Mouse (Mus musculus): ENCODE data around the gene Gm49322.

DNA sequence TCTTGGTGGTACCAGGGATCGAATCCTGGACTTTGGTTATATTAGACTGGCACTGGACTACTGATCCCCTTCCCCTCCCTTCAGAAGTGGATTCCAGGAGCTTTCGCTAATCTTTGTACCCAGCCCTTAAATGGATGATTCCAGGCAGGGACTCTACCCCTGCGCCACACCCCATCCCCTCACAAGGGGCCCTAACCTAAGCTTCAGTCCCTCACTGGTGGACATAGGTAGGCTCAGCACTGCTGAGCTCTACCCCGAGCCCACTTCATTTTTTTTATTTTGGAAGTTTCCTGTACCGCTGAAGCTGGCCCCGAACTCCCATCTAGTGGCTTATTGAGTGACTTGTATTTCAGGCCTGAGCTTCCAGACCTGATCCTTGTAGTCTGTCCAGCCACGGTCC, 2.5 kb upstream of the Gm49322 start:
- TF ChIP-seq CTCF (conservative IDR thresholded peaks at IDR 0.05 in 1 of 2, IDR thresholded peaks at IDR 0.05 in 1 of 2; ENCODE audit: low read depth in 2 of 2, low read length in 2 of 2) (no peak), MAZ (IDR thresholded peaks at IDR 0.05; ENCODE audit: low read depth, low read length) (no peak), POLR2A (IDR thresholded peaks at IDR 0.05; ENCODE audit: low read depth, low read length) (no peak), NRF1 (IDR thresholded peaks at IDR 0.05; ENCODE audit: low read depth, low read length) (no peak), CHD1 (IDR thresholded peaks at IDR 0.05; ENCODE audit: low read depth, low read length) (no peak)

Data from CH12.LX (cell line).